Mouse (Mus musculus) hindbrain, embryonic 15.5 days (tissue): ENCODE measurements around the gene Ppara. TPM values are rescaled to one million over a fixed set of nuclear protein-coding genes. Genes with fewer than 3 reads are reported as not detected.

Source experiments
- ATAC-seq: fragments of 200-750 bp; cut with Nextera tagmentation; 2 replicates; pipeline ENCODE4 v1.8.0; 2017; ENCODE audit warnings: low read depth, moderate number of reproducible peaks, moderate TSS enrichment; ENCODE audit not compliant: low FRiP score
- H3K27ac ChIP-seq: fragments of 300-500 bp; sonication (generic); replicated peaks from 2 replicates; pipeline ENCODE4 v1.5.1; 2015; ENCODE audit warnings: mild to moderate bottlenecking, inconsistent platforms
- H3K27me3 ChIP-seq: fragments of 300-500 bp; sonication (generic); 2 replicates; pipeline ENCODE4 v1.6.1; 2015; ENCODE audit warnings: control low read depth, inconsistent platforms
- H3K36me3 ChIP-seq: fragments of 300-500 bp; sonication (generic); 2 replicates; pipeline ENCODE4 v1.6.1; 2015; ENCODE audit warnings: control low read depth, inconsistent platforms
- H3K4me1 ChIP-seq: fragments of 300-500 bp; sonication (generic); replicated peaks from 2 replicates; pipeline ENCODE4 v1.6.1; 2015; ENCODE audit warnings: control low read depth, inconsistent platforms
- H3K4me2 ChIP-seq: fragments of 300-500 bp; sonication (generic); 2 replicates; pipeline ENCODE4 v1.6.1; 2015; ENCODE audit warnings: moderate library complexity, mild to moderate bottlenecking, inconsistent platforms
- H3K4me3 ChIP-seq: fragments of 300-500 bp; sonication (generic); 2 replicates; pipeline ENCODE4 v1.5.1; 2015; ENCODE audit warnings: mild to moderate bottlenecking, inconsistent platforms
- H3K9ac ChIP-seq: fragments of 300-500 bp; sonication (generic); 2 replicates; pipeline ENCODE4 v1.6.1; 2015; ENCODE audit warnings: inconsistent platforms
- H3K9me3 ChIP-seq: fragments of 300-500 bp; sonication (generic); 2 replicates; pipeline ENCODE4 v1.6.1; 2016; ENCODE audit warnings: control low read depth, inconsistent platforms
- WGBS: fragments of 180-500 bp; shearing (Covaris S2); methylation state at CpG from one replicate; pipeline ENCODE4 v1.1.7; 2015; 5-methylcytosine and 5-hydroxymethylcytosine counted together
- polyA plus RNA-seq: library from polyadenylated mRNA; unstranded; fragments of >200 nt; fragmentation: Nextera tagmentation; extraction: Ambion mirVana; gene quantifications from 2 replicates; pipeline ENCODE4 v1.2.1, GENCODE M21; 2015

Gene Ppara
- polyA plus RNA-seq, 1 experiment from 2014 or later: 1.6 TPM

DNA sequence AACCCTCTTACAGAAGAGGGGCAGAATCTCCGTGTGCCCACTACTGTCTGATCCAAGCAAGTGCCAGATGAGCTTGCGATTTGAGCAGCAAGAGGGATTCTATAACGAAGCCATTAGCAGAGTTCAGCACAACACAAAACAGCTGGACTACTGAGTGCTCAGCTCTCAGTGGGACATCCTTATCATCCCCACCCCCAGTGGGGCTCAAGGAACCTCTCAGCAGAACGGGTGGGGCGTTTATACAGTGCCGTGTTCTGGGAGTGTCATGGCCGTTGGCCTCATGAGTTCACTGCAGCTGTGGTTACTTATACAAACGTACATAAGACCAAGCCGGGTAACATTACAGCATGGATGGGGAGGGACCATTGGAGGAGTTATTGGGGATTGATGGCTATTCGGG lies 78.6 kb downstream of the Ppara start:
- H3K9me3 ChIP-seq: no peaks in the 10 kb centered on the region
- no peak overlapping the region for H3K4me2 ChIP-seq
- no peaks in the 10 kb centered on the region for H3K36me3 ChIP-seq
- peaks cover 17% of the 10 kb centered on the region for H3K4me1 ChIP-seq
- H3K27me3 ChIP-seq: no peaks in the 10 kb centered on the region
- H3K9ac ChIP-seq: no peak overlapping the region
- H3K27ac ChIP-seq: no peak overlapping the region
- no peak overlapping the region for H3K4me3 ChIP-seq
- no peak for ATAC-seq
- WGBS: 77% methylated on average over 10 of the region's 10 CpGs

GRCm38 (mm10) chr15:85821203-85822010 lies 86.6 kb downstream of the Ppara start, which contains the start of gene Pkdrej:
TSS of gene Pkdrej (minus strand) at chr15:85821734.
- 2% methylated on average over 56 of the region's 65 CpGs for WGBS
- Histone ChIP-seq H3K27ac (no peak within 1 kb of the TSS), H3K4me2 (peak within 1 kb of the TSS; percentile 95), H3K9ac (peak within 1 kb of the TSS; percentile 46), H3K27me3 (peaks cover 11% of the 10 kb centered on the region), H3K9me3 (no peaks in the 10 kb centered on the region), H3K4me1 (peaks cover 10% of the 10 kb centered on the region), H3K36me3 (no peaks in the 10 kb centered on the region), H3K4me3 (peak within 1 kb of the TSS; percentile 46)
- peak; percentile 56; the same call in 1 of the 2 replicates for ATAC-seq

- no peak overlapping the region for H3K27ac ChIP-seq
- H3K4me2 ChIP-seq: peak overlapping the region; percentile 95
- peak overlapping the region; percentile 46 for H3K9ac ChIP-seq
- H3K9me3 ChIP-seq: no peaks in the 10 kb centered on the region
- H3K36me3 ChIP-seq: no peaks in the 10 kb centered on the region
- 16% methylated on average over 4 of the region's 4 CpGs for WGBS
- H3K27me3 ChIP-seq: peaks cover 11% of the 10 kb centered on the region
- 0 out of 2 replicates have a peak, but pooled peaks have one; percentile 48 for ATAC-seq
- H3K4me3 ChIP-seq: peak overlapping the region; percentile 46
- peaks cover 10% of the 10 kb centered on the region for H3K4me1 ChIP-seq
Observed at GRCm38 (mm10) chr15:85822011-85822359, 87.2 kb downstream of the Ppara start.

DNA sequence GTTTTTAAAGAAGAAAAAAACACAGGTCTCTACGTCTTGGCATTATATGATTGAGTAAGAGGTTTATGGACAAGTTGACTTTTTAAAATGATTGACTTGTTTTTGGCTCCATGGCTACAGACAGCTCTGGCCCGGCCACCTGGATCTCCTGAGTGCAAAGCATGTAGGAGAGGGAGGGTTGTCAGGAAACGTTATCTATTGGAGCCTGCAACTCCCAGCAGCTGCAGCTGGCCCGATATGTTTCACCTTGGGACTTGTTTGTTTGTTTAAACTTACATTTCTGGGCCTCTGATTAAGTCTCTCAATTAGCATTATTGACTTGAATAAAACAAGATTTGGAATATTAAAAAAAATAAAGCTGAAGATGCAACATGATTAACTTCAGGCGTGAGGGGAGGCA lies 91.9 kb downstream of the Ppara start:
- Histone ChIP-seq H3K36me3 (no peaks in the 10 kb centered on the region), H3K4me3 (no peak overlapping the region), H3K4me1 (peaks cover 6% of the 10 kb centered on the region), H3K27me3 (peaks cover 4% of the 10 kb centered on the region; the same call in 1 of the 2 replicates), H3K27ac (no peak overlapping the region), H3K9me3 (no peaks in the 10 kb centered on the region), H3K4me2 (no peak overlapping the region), H3K9ac (no peak overlapping the region)
- no peak for ATAC-seq
- WGBS: 79% methylated on average over 5 of the region's 5 CpGs

- Histone ChIP-seq H3K27ac (no peak overlapping the region), H3K27me3 (no peaks in the 10 kb centered on the region; the same call in 1 of the 2 replicates), H3K36me3 (no peaks in the 10 kb centered on the region), H3K4me3 (no peak overlapping the region), H3K9ac (no peak overlapping the region), H3K4me1 (peaks cover 14% of the 10 kb centered on the region), H3K9me3 (no peaks in the 10 kb centered on the region), H3K4me2 (no peak overlapping the region)
- WGBS: 87% methylated on average over 4 of the region's 4 CpGs
- ATAC-seq: no peak
Observed at GRCm38 (mm10) chr15:85828071-85828470, 93.3 kb downstream of the Ppara start.

GRCm38 (mm10) chr15:85829470-85829869 lies 94.7 kb downstream of the Ppara start:
- H3K27ac ChIP-seq: no peak overlapping the region
- H3K27me3 ChIP-seq: no peaks in the 10 kb centered on the region
- ATAC-seq: no peak
- H3K4me3 ChIP-seq: no peak overlapping the region
- no peaks in the 10 kb centered on the region for H3K9me3 ChIP-seq
- H3K36me3 ChIP-seq: no peaks in the 10 kb centered on the region
- no peak overlapping the region for H3K4me2 ChIP-seq
- WGBS: 71% methylated on average over 5 of the region's 5 CpGs
- no peak overlapping the region for H3K9ac ChIP-seq
- H3K4me1 ChIP-seq: peaks cover 14% of the 10 kb centered on the region

DNA sequence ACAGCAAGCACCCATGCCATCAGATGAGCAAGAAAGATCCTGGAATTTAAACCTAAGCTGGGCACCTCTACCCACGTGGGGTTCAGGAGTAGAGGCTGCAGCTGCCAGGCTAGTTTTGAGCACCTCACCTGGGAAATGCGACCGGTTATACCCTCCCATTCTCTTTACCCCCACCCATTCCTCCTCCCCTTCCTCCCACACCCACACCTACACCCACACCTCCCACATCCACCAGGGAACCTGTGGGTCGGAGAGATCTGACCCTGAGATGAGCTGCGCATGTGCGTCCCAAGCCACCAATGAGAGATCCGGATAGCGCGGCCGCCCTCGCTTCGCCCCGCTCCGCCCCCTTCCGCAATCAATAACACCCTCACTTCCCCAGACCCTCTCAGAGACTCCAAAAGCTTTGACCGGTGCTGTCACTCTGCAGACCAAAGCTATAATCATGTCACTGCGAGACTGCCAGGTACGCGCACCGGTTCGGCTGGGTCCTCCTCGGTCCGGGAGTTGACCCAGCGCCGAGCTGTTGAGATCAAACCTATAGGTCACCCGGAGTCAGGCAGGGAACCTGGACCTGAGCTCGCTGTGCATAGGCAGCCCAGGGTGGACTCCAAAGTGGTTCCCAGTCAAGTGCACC lies 97.3 kb downstream of the Ppara start, which contains the start of gene Ttc38:
Ttc38 (plus strand) TSS at position 353 of the 637 bp plus-strand sequence.
- Histone ChIP-seq H3K4me1 (peaks cover 14% of the 10 kb centered on the region), H3K36me3 (no peaks in the 10 kb centered on the region), H3K4me2 (peak within 1 kb of the TSS; percentile 94), H3K27me3 (no peaks in the 10 kb centered on the region), H3K4me3 (peak within 1 kb of the TSS; percentile 63), H3K9ac (peak within 1 kb of the TSS; percentile 59), H3K27ac (peak within 1 kb of the TSS; percentile 46; the same call in 1 of the 2 replicates), H3K9me3 (no peaks in the 10 kb centered on the region)
- under 1% methylated on average over 27 of the region's 27 CpGs for WGBS
- ATAC-seq: peak; percentile 94

- H3K27ac ChIP-seq: no peak overlapping the region
- peak overlapping the region; percentile 94 for H3K4me2 ChIP-seq
- H3K27me3 ChIP-seq: no peaks in the 10 kb centered on the region
- H3K36me3 ChIP-seq: no peaks in the 10 kb centered on the region
- peaks cover 14% of the 10 kb centered on the region for H3K4me1 ChIP-seq
- H3K4me3 ChIP-seq: peak overlapping the region; percentile 63
- no peaks in the 10 kb centered on the region for H3K9me3 ChIP-seq
- ATAC-seq: no peak
- peak overlapping the region; percentile 59 for H3K9ac ChIP-seq
- 53% methylated on average over 8 of the region's 8 CpGs for WGBS
Observed at GRCm38 (mm10) chr15:85832599-85832998, 97.8 kb downstream of the Ppara start.

- Histone ChIP-seq H3K9ac (no peak overlapping the region), H3K27ac (no peak overlapping the region), H3K9me3 (no peaks in the 10 kb centered on the region), H3K4me1 (peaks cover 14% of the 10 kb centered on the region), H3K4me2 (no peak overlapping the region), H3K36me3 (no peaks in the 10 kb centered on the region), H3K27me3 (no peaks in the 10 kb centered on the region), H3K4me3 (no peak overlapping the region)
- no peak for ATAC-seq
- 68% methylated on average over 3 of the region's 3 CpGs for whole genome bisulfite sequencing
Observed at GRCm38 (mm10) chr15:85835335-85835734, 100.6 kb downstream of the Ppara start.

- no peak overlapping the region for H3K4me3 ChIP-seq
- no peak overlapping the region for H3K4me2 ChIP-seq
- no peak overlapping the region for H3K9ac ChIP-seq
- H3K4me1 ChIP-seq: peaks cover 8% of the 10 kb centered on the region
- H3K27ac ChIP-seq: no peak overlapping the region
- whole genome bisulfite sequencing: 98% methylated on average over 5 of the region's 5 CpGs
- no peak for ATAC-seq
- H3K36me3 ChIP-seq: no peaks in the 10 kb centered on the region
- no peaks in the 10 kb centered on the region for H3K9me3 ChIP-seq
- H3K27me3 ChIP-seq: no peaks in the 10 kb centered on the region
Observed at GRCm38 (mm10) chr15:85836887-85837286, 102.1 kb downstream of the Ppara start.

DNA sequence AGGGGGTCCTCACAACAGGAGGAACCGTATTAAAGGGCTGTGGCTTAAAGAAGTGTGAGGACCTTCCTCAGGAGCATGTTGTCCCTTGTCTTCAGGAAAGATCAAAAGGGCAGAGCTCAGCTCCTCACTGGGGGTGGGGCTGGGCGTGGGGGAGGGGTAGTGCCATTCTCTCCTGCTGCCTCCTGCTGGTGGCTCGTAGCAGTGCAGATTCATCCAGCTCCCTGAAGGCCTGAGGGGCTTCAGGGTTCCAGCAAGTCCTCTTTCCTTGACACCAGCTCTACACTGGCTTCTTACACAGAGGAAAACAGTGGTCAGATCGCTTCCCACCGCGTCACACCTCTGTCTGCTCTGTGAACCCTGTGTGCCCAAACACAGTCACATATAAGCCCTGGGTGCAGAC lies 106.2 kb downstream of the Ppara start:
- no peak overlapping the region for H3K9ac ChIP-seq
- H3K4me2 ChIP-seq: no peak overlapping the region
- no peaks in the 10 kb centered on the region for H3K4me1 ChIP-seq
- no peak overlapping the region for H3K4me3 ChIP-seq
- no peaks in the 10 kb centered on the region for H3K9me3 ChIP-seq
- ATAC-seq: no peak
- H3K27me3 ChIP-seq: no peaks in the 10 kb centered on the region
- WGBS: 36% methylated on average over 6 of the region's 6 CpGs
- no peaks in the 10 kb centered on the region for H3K36me3 ChIP-seq
- no peak overlapping the region for H3K27ac ChIP-seq

DNA sequence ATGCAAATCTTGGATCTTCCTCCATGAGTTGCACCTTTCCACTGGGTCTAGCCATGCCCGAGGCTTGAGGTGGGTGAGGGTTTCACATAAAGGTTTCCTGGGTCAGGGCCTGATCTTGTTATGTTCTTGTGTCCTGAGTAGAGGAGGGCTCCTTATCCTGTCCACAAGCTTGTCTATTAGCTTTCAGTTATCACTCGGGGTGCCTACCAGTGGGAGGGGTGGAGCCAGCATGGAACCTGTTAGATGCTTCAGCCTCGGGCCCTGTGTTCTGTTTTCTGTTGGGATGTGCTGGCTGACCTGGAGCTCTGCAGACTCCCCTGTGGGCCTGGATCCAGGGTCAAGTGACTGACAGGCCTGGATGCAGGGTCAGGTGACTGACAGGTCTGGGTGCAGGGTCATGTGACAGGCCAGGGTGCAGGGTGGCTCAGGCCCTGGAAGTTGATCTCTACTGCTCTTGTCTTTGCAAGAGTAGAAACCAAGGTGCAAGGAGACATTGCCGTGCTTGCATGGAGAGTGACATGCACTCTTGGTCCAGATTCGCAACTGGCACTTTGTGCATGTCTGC lies 107.1 kb downstream of the Ppara start:
- Histone ChIP-seq H3K9me3 (no peaks in the 10 kb centered on the region), H3K4me1 (no peaks in the 10 kb centered on the region), H3K4me2 (no peak overlapping the region), H3K9ac (no peak overlapping the region), H3K4me3 (no peak overlapping the region), H3K27ac (no peak overlapping the region), H3K27me3 (no peaks in the 10 kb centered on the region), H3K36me3 (no peaks in the 10 kb centered on the region)
- ATAC-seq: no peak
- 82% methylated on average over 5 of the region's 5 CpGs for WGBS
